Mouse (Mus musculus): ENCODE results near the gene Ccdc33. TPM values are rescaled to one million over a fixed set of nuclear protein-coding genes. Genes with fewer than 3 reads are reported as not detected.

The Ccdc33 gene
- total RNA-seq, 4 experiments from 2014 or later, result not detected

DNA sequence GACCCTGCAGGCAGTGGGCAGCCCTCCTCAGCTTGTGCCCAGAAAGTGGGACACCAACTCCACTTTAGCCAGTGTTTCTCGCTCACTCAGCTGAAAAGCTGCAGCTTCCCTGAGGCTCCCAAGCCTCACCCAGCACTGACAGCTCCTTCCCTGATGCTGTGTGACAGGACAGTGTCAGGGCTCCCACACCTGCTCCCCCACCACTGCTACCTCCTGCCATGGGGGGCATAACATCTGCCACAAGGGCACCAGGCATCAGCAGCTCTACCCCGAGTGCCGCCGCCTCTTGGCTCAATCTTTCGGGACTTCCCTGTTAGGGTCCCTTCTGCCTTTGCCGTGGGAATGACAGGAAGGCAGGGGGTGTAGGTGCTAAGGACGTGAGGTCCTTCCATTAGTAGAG, 132.3 kb downstream of the Ccdc33 start:
- DNase-seq (ENCODE audit: low spot score in 2 of 2), result no peak

DNA sequence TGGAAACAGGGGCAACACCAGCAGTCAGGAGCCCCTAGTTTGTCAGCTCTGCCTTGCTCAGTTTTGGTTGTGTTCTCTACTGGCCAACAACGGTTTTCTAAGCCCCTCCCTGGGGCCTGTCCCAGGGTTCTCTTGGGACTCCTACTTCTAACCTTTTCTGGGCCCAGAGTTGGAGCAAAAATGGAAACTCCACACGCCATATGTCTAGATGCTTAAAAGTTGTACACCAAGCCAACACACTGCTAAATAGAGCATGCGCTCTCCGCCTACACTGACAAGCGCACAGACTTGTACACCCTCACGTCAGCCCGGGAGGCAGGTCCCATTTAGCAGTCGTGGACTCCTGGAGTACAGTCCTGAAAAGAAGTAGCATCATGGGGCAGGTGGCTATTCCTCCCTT, 133.3 kb downstream of the Ccdc33 start:
- no peak for DNase-seq (ENCODE audit: low spot score in 2 of 2)

DNA sequence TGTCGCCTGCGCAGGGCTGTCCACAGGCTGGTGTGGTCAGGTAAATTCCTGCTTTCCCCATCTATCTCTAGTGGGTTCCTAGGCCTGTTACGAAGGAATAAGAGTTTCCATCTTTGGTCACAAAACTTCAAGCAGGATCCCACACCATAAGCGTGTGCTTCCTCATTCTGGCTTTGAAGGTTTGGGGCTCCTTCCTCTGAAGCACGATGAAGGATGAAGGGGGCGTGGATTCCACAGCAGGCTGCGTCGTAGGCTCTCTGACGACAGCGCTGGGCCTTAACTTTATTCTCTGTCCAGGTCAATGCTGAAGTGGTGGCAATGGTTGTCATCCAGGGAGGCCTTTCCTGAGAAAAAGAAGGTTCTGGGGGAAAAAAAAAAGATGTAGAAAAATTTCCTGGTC, 138.1 kb downstream of the Ccdc33 start:
- no peak for DNase-seq (ENCODE audit: low spot score in 2 of 2)

GRCm38 (mm10) chr9:57978858-57979257, 139.8 kb downstream of the Ccdc33 start:
- no peak for DNase-seq (ENCODE audit: low spot score in 2 of 2)

Other genes starting within 250 kb of the Ccdc33 start
- gene Ubl7, start 207.8 kb downstream of the Ccdc33 start, total RNA-seq (2022), result 10 to 100 TPM; 85.4 to 92.1 (median 90.3) TPM
- gene Sema7a, start 178.7 kb downstream of the Ccdc33 start, total RNA-seq (2022), result 10 to 100 TPM in 1 of 4 experiments, 1 to 10 TPM in 3; 5.9 to 11.0 (median 7.8) TPM
- gene Cyp11a1, start 112.4 kb downstream of the Ccdc33 start, total RNA-seq (2022), result 1 to 10 TPM in 1 of 4 experiments, under 1 TPM in 1, not detected in 2; 0.27 to 1.3 TPM
- gene Stra6, start 55.0 kb downstream of the Ccdc33 start, total RNA-seq (2022), result under 1 TPM in 3 of 4 experiments, not detected in 1; 0.10 to 0.43 (median 0.19) TPM
- gene Islr, start 85.5 kb upstream of the Ccdc33 start, total RNA-seq (2022), result 10 to 100 TPM in 3 of 4 experiments, 1 to 10 TPM in 1; 9.8 to 15.7 (median 13.1) TPM
- 1 to 10 TPM; 1.4 to 2.9 (median 1.8) TPM for gene Islr2, start 85.5 kb upstream of the Ccdc33 start, total RNA-seq (2022)
- 1 to 10 TPM; 2.5 to 4.5 (median 3.1) TPM for gene Pml, start 131.0 kb upstream of the Ccdc33 start, total RNA-seq (2022)
- gene Stoml1, start 134.3 kb upstream of the Ccdc33 start, total RNA-seq (2022), result 10 to 100 TPM in 2 of 4 experiments, 1 to 10 TPM in 2; 8.6 to 10.8 (median 9.8) TPM
- gene Loxl1, start 194.4 kb upstream of the Ccdc33 start, total RNA-seq (2022), result 10 to 100 TPM in 2 of 4 experiments, 1 to 10 TPM in 2; 5.9 to 10.7 (median 8.9) TPM